In genomic region chr14:105447088-105447487, GRCm38 (mm10) we compare ENCODE assay signal across 23 mouse cellular contexts.
DNase-seq lines count a peak whose midpoint lies in the region; ATAC-seq lines count a peak whose summit lies in the region.
"Had no signal": no experiment of that assay in that cellular context is flagged by ENCODE, and none has a peak within 500 bp of the region (broad histone marks: within the 10 kb centered on the region; RNA-seq: fewer than 3 reads in every experiment).

No protein-coding gene starts in this region.

- no peak for ATAC-seq in embryonic facial prominence, embryonic 11.5 days (replicated peaks; ENCODE audit: insufficient number of reproducible peaks, low FRiP score, low TSS enrichment, low read depth)
- peak; percentile 75 for ATAC-seq in limb, embryonic 12.5 days (ENCODE audit: insufficient number of reproducible peaks, insufficient read depth, low FRiP score, low TSS enrichment, low read depth)
- ATAC-seq: CD4-positive, CD25-positive, alpha-beta regulatory T cell, adult 4 months; forebrain, embryonic 13.5 days; forebrain, embryonic 16.5 days; intestine, embryonic 15.5 days had no signal

- DNase-seq in embryonic facial prominence, embryonic 11.5 days (ENCODE audit: low spot score) = peak; percentile 73
- no peak for DNase-seq in embryonic facial prominence, embryonic 10.5 days (ENCODE audit: low spot score)
- DNase-seq in limb, embryonic 10.5 days (ENCODE audit: low spot score) = peak; percentile 37
- peak; percentile 43 for DNase-seq in mesoderm, embryonic 11.5 days (ENCODE audit: low read depth, low spot score)
- DNase-seq in cerebellum, adult 8-10 months = no peak
- no peak for DNase-seq in gastrocnemius, postnatal 36 days
- DNase-seq: adrenal gland, adult 8-10 months; adrenal gland, postnatal 25 days; cerebellum, adult 11-12 months; cerebellum, adult 9-10 months; cerebellum, postnatal 14 days; gastrocnemius, postnatal 10 days; heart, adult 11 months; kidney, adult 11 months had no signal

- 68% methylated on average over 5 of the region's 5 CpGs for WGBS in embryonic facial prominence, embryonic 11.5 days
- WGBS in embryonic facial prominence, embryonic 10.5 days = 78% methylated on average over 5 of the region's 5 CpGs
- 55% methylated on average over 5 of the region's 5 CpGs for WGBS in limb, embryonic 10.5 days
- 29% methylated on average over 5 of the region's 5 CpGs for WGBS in limb, embryonic 12.5 days

- intact Hi-C loops in gastrocnemius, postnatal 36 days (cut with DNase I) = no loop called here

- no peaks in the 10 kb centered on the region for H3K4me1 ChIP-seq in embryonic facial prominence, embryonic 11.5 days (ENCODE audit: control insufficient read depth, insufficient read depth, low read length)
- no peaks in the 10 kb centered on the region for H3K4me1 ChIP-seq in embryonic facial prominence, embryonic 10.5 days
- H3K4me1 ChIP-seq in limb, embryonic 10.5 days = peaks cover 6% of the 10 kb centered on the region
- H3K4me1 ChIP-seq in limb, embryonic 12.5 days (replicated peaks) = peaks cover 8% of the 10 kb centered on the region; the same call in 1 of the 2 replicates
- H3K4me1 ChIP-seq: forebrain, embryonic 10.5 days; forebrain, embryonic 13.5 days; hindbrain, embryonic 12.5 days; hindbrain, embryonic 15.5 days; intestine, embryonic 15.5 days had no signal

- no peak overlapping the region for H3K4me3 ChIP-seq in embryonic facial prominence, embryonic 11.5 days (ENCODE audit: low read depth, low read length)
- H3K4me3 ChIP-seq in embryonic facial prominence, embryonic 10.5 days = no peak overlapping the region
- H3K4me3 ChIP-seq in limb, embryonic 10.5 days = no peak overlapping the region
- no peak overlapping the region for H3K4me3 ChIP-seq in limb, embryonic 12.5 days (replicated peaks)
- H3K4me3 ChIP-seq: forebrain, embryonic 10.5 days; forebrain, embryonic 13.5 days; hindbrain, embryonic 12.5 days; hindbrain, embryonic 15.5 days; intestine, embryonic 15.5 days had no signal

- H3K27ac ChIP-seq in embryonic facial prominence, embryonic 11.5 days (replicated peaks; ENCODE audit: low read depth, low read length) = no peak overlapping the region
- H3K27ac ChIP-seq in embryonic facial prominence, embryonic 10.5 days (replicated peaks) = no peak overlapping the region
- no peak overlapping the region for H3K27ac ChIP-seq in limb, embryonic 10.5 days
- no peak overlapping the region for H3K27ac ChIP-seq in limb, embryonic 12.5 days
- H3K27ac ChIP-seq: forebrain, embryonic 10.5 days; forebrain, embryonic 13.5 days; hindbrain, embryonic 12.5 days; hindbrain, embryonic 15.5 days; intestine, embryonic 15.5 days had no signal

- H3K27me3 ChIP-seq in embryonic facial prominence, embryonic 11.5 days (ENCODE audit: control insufficient read depth, insufficient read depth, low read length) = no peaks in the 10 kb centered on the region
- no peaks in the 10 kb centered on the region for H3K27me3 ChIP-seq in embryonic facial prominence, embryonic 10.5 days (replicated peaks; ENCODE audit: low read depth, poor library complexity, severe bottlenecking)
- no peaks in the 10 kb centered on the region for H3K27me3 ChIP-seq in limb, embryonic 10.5 days (ENCODE audit: low read depth, poor library complexity, severe bottlenecking)
- no peaks in the 10 kb centered on the region for H3K27me3 ChIP-seq in limb, embryonic 12.5 days
- H3K27me3 ChIP-seq: forebrain, embryonic 13.5 days; hindbrain, embryonic 12.5 days; hindbrain, embryonic 15.5 days; intestine, embryonic 15.5 days had no signal

- no peak overlapping the region for H3K4me2 ChIP-seq in embryonic facial prominence, embryonic 11.5 days (ENCODE audit: low read depth, low read length)
- no peak overlapping the region for H3K4me2 ChIP-seq in limb, embryonic 12.5 days
- H3K4me2 ChIP-seq: forebrain, embryonic 13.5 days; heart, embryonic 11.5 days; hindbrain, embryonic 12.5 days; hindbrain, embryonic 15.5 days; intestine, embryonic 15.5 days had no signal

- no peaks in the 10 kb centered on the region for H3K9me3 ChIP-seq in embryonic facial prominence, embryonic 11.5 days (replicated peaks; ENCODE audit: control insufficient read depth, low read length)
- H3K9me3 ChIP-seq in embryonic facial prominence, embryonic 10.5 days = no peaks in the 10 kb centered on the region
- H3K9me3 ChIP-seq in limb, embryonic 10.5 days (replicated peaks) = no peaks in the 10 kb centered on the region
- H3K9me3 ChIP-seq in limb, embryonic 12.5 days = no peaks in the 10 kb centered on the region
- H3K9me3 ChIP-seq: forebrain, embryonic 10.5 days; forebrain, embryonic 13.5 days; hindbrain, embryonic 12.5 days; hindbrain, embryonic 15.5 days; intestine, embryonic 15.5 days had no signal

- no peak overlapping the region for H3K9ac ChIP-seq in embryonic facial prominence, embryonic 11.5 days (replicated peaks; ENCODE audit: low read length)
- H3K9ac ChIP-seq in limb, embryonic 12.5 days (replicated peaks) = no peak overlapping the region
- H3K9ac ChIP-seq: forebrain, embryonic 13.5 days; hindbrain, embryonic 12.5 days; hindbrain, embryonic 15.5 days; intestine, embryonic 15.5 days had no signal

- H3K36me3 ChIP-seq in embryonic facial prominence, embryonic 11.5 days (replicated peaks; ENCODE audit: control insufficient read depth, insufficient read depth, low read depth, low read length) = no peaks in the 10 kb centered on the region
- H3K36me3 ChIP-seq in embryonic facial prominence, embryonic 10.5 days (replicated peaks) = no peaks in the 10 kb centered on the region
- H3K36me3 ChIP-seq in limb, embryonic 10.5 days = no peaks in the 10 kb centered on the region
- H3K36me3 ChIP-seq in limb, embryonic 12.5 days = no peaks in the 10 kb centered on the region
- H3K36me3 ChIP-seq: forebrain, embryonic 10.5 days; hindbrain, embryonic 12.5 days; hindbrain, embryonic 15.5 days; intestine, embryonic 15.5 days had no signal

Comparison
In these comparisons a context has a peak if more than half of its experiments do, and no peak if none do; other contexts are left out.
1. DNase-seq: peak in embryonic facial prominence, embryonic 11.5 days (single experiment), limb, embryonic 10.5 days (single experiment) and mesoderm, embryonic 11.5 days (single experiment); none in embryonic facial prominence, embryonic 10.5 days (single experiment), cerebellum, adult 8-10 months (single experiment) and gastrocnemius, postnatal 36 days (0 of 2).